Mouse (Mus musculus) heart, postnatal 10 days (tissue): ENCODE results near the gene Nkx3-2. TPM values are rescaled to one million over a fixed set of nuclear protein-coding genes. Genes with fewer than 3 reads are reported as not detected.

Experiments
- DNase-seq, 2 experiments: peaks; one replicate each; pipeline ENCODE4 v3.0.0; 2021
- intact Hi-C: fragments of 180-260 bp; cut with DNase I; formaldehyde crosslinking; loops from one replicate; pipeline ENCODE4 v1.15.1; 2025
- total RNA-seq, 2 experiments: library from RNA; stranded (reverse); gene quantifications; 2 replicates each; pipeline ENCODE4 v1.2.3; 2021

Gene Nkx3-2
- total RNA-seq, 2 experiments from 2014 or later, result not detected

DNA sequence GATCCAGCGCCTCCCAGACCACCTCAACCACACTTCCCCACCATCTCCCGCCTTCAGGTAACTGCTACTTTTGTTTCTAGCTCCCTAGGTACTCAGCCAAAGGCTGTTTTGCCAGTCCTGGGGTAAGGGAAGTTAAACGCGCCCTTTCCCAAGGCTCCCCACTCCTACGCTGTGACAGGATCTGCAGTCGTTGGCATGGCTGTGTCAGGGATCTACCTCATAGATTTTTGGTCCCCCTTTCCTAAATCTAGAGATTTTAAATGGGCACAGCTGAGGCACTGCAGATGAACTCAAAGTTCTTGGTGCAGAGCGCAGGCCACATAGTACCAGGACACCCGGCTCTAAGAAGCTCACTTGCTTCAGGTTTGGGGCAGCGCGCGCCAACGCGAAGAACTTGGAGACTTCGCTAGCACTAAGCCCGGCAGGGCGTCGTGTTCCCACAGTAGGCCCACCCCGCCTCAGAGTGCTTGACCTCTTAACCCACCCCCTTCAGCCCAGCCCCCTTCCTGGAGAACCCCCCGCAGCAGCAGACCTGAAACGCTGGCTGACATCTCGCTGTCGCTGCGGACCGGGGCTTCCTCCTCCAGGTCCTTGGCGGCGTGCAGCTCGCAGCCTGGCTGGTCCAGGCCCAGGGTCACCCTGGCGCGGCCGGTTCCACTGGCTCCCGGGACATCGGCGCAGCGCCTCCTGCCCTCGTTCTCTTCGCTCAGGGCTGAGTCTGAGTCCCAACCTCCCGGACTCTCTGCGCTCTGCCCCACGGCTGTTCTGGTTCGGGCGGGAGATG lies 1.2 kb downstream of the Nkx3-2 start:
- intact Hi-C loops, result no loop called here
- no peak for DNase-seq

GRCm38 (mm10) chr5:41762141-41762946 lies 2.0 kb downstream of the Nkx3-2 start:
- DNase-seq, result no peak
- intact Hi-C loops, result no loop called here

DNA sequence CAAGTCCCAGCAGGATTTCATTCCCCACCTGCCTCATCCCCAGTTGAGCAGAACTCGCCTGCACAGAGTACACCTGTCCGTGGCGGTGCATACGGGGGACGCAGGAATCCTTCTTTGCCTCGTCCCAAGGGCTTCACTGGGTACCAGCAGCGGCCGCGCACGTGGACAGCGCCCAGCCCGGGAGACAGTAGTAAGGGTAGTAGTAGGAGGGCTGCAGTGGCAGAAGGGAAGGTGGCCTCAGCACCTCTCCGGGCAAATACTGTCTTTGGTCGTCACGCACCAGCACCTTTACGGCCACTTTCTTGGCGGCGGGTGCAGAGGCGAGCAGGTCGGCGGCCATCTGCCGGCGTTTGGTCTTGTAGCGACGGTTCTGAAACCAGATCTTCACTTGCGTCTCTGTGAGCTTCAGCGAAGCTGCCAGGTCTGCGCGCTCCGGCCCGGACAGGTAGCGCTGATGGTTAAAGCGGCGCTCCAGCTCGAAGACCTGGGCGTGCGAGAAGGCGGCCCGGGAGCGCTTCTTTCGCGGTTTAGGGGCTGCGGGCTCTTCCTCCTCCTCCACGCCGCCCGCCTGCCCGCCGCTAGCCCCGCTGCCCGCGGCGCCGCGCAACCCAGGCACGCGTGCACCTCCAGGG lies 2.7 kb downstream of the Nkx3-2 start:
- intact Hi-C loops, result no loop called here
- DNase-seq, result no peak

GRCm38 (mm10) chr5:41760831-41761508 lies 3.3 kb downstream of the Nkx3-2 start:
- no peak for DNase-seq
- intact Hi-C loops, result no loop called here

- intact Hi-C loops, result no loop called here
- DNase-seq, result no peak
These were observed 4.2 kb downstream of the Nkx3-2 start for GRCm38 (mm10) chr5:41760071-41760470.

GRCm38 (mm10) chr5:41758671-41759639 lies 5.3 kb downstream of the Nkx3-2 start:
- intact Hi-C loops, result no loop called here
- no peak for DNase-seq

DNA sequence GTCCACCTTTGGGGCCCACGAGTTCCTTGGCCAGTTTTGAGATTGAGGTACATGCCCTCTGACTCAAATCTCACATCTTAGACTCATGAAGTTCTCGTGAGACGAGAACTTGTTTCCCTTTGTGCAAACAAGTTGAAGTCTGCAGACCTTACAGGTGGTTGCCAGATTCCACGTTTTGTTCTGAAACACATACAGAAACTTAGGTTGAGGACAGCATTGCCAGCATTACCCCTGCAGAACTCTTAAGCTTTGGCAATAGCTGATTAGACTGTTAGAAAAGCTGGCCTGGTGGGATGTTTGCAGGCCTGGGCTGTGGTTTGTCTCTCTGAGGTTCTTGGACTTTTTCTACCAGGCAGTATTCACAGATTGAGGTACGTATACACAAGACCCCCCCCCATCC lies 7.0 kb downstream of the Nkx3-2 start:
- no peak for DNase-seq
- intact Hi-C loops, result no loop called here

DNA sequence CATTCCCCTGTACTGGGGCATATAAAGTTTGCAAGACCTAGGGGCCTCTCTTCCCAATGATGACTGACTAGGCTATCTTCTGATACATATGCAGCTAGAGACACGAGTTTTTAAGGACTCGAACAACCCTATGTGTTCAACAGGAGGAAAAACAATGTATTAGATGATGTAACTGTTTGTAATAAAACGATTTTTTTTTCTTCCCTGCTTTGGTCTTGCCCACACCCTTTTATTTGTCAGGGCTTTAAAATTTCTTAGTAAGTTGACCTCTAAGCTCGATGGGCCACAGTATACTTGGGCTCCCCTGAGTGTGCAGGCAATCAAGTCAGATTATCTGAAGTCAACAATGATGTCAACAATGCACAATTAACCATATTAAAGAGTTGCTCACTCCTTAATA lies 7.9 kb downstream of the Nkx3-2 start:
- intact Hi-C loops, result no loop called here
- no peak for DNase-seq

DNA sequence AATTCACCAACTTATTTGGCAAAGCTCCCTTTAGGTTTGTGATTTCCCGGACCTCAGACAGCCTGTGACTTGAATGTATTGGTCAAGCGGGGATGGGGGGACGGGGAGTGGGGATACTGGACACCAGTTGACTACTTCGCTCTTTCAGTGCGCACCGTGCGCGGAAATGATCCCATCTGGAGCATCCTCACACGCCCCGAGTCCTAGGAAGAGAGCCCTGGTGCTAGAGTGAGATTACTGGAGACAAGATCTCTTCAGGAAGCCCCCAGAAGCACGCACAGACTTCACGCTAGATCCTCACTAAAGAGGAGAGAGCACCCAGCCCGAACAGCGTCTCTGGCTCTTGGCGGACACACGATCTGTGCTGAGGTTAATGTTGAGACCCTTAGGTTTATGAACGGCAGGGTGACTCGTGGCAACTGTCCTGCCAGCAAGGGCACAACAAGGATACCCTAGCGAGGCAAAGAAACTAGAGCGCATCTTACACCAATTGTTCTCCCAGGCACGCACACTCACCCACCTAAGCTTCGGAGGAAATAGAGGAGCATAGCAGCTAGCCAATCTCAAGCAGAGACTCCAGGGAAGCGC lies 8.8 kb downstream of the Nkx3-2 start:
- DNase-seq, result no peak
- intact Hi-C loops, result no loop called here

DNA sequence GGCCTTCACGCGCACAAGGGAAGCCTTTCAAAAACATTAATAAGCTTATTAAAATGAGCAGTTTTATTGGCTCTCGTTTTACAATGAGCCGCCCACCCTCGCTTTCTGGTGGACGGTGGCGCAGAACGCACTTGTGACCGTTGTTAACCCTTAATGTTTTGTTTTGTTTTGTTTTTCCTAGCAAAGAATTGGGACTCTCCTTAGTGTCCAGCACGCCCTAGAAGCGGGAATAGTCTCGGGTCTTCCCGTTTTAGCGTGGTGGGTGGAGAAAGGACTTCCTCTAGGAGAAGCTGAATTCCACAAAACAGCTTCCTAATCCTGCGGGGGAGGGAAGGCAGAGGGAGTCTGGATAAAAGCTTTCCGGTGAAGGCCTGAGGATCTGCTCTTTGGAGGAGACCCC lies 9.5 kb downstream of the Nkx3-2 start:
- no peak for DNase-seq
- intact Hi-C loops, result no loop called here

- intact Hi-C loops, result no loop called here
- no peak for DNase-seq
These were observed 10.0 kb downstream of the Nkx3-2 start for GRCm38 (mm10) chr5:41754226-41754775.

DNA sequence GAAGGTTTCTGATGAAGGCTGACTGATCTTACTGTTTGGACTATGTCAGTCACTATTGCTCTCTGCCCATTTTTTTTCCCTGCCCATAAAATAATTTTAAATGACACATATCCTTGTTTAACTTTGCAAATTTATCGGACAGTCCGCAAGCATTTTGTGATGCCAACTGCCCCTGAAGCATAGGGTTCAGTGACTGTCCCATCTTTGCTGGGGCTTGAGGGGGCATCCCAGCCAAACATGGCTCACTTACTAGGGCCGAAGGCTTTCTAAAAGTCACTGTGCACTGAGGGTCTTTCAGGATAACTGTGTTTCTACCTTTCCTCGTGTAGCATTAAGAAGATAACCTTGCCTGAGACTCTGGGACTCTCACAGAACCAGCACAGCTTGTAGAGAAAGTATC lies 11.6 kb downstream of the Nkx3-2 start:
- no peak for DNase-seq
- intact Hi-C loops, result no loop called here

DNA sequence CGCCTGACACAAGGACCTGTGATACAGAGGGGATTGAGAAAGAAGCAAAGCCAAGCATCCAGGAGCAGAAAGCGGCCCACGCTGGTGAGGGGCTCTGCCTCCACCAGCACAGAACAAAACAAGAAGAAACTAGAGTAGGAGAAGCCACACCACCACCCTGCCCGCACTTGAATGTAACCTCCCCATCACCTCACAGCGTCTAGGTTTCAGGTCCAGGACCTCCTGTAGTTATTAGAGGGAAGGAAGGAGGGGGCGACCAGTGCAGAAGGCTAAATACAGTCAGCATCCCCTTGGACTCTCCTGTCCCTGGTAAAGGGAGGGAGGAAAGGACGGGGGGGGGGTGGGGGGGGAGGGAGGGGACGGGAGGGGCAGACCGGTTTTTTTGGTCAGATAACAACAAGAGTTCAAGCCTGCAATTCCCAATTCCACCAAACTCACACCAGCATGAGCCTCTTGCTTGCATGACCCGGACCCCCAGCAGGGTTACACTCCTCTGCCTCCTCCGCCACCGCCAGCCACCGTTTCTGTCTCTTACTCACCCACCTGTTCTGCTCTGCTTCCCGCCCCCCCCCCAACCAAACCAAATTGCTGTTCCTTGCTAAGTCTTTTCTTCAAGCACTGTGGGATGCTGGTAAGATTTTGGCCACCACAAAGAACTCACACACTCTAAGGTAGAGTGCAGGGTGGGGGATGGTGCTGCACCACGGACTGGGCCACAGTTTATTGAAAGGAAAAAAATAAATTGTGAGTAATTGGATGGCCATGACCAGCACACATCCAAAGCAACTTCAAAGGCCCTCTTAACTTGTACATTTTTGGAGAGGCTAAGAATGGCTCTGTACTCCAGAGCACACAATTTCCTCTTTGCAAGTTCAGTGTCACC lies 19.2 kb downstream of the Nkx3-2 start:
- DNase-seq, result no peak
- intact Hi-C loops, result no loop called here

DNA sequence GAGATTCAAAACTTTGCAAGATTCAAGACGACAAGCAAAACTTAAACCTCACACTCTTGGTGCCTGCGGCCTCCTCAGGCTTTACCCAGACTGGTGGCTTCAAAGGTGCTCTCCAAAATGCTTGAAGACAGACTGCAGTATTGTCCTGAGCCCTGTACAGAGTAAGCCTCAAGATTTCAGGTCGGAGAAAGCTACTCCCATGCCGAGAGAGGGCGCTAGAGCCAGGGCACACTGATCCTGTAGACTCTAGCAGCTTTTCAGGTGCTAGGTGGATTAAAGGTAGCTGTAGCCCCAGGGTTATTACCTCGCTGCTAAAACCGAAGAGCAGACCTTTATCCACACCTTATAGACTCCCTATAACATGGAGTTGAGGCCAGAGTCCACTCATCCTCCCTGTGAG lies 20.1 kb downstream of the Nkx3-2 start:
- intact Hi-C loops, result no loop called here
- no peak for DNase-seq

DNA sequence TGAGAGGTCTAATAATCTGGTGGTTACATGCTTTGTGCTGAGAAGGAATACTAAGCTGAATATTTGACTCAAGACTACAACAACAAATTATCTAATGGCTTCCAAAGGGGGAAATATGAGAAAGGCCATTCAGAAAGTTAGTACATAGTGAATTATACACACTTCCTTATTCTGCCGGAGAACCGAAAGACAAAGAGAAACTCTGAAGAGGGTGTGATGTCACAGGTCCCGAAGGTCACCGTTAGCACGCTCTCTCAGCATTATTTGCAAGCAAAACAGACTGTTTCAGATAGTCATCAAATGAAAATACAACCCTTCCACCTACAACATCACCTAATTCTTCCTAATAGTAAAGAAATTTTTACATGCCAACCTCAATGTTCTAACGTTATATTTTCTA lies 25.5 kb downstream of the Nkx3-2 start:
- intact Hi-C loops, result no loop called here
- DNase-seq, result no peak

DNA sequence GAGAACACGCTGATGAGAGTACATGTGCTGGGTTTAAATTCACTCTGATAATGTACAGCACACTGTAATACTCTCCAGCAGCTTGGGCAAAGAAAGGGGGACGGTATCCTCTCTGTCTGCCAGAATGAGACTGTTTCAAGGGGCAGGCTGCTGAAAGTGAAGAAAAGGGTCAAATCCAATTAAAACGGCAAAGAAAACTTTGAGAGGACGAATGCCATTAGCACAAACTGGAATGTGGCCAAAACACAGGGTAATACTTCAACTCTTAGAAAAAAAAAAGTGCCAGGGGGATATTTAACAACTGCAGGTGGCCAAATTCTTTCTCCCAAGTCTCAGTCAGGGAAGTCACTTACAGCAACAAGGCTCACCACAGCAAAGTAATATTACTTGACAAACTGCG lies 27.3 kb downstream of the Nkx3-2 start:
- DNase-seq, result no peak
- intact Hi-C loops, result no loop called here

DNA sequence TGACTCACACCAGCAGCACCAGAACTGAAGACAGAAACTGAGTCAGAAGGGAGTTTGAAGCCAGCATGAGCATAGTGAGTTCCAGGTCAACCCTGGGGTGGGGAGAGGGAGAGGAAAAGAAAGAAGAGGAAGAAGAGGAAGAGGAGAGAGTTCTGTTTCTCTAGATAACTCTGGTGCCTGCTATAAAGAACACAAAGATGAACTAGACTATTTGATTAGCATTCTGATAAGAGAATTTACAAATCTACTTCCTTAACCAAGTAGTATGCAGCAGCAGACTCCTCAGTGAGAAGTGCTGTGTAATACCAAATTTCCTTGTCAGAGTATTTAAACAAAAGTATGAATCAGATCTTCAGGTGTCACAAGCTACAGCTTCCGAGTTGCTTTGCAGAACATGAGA lies 37.3 kb downstream of the Nkx3-2 start:
- intact Hi-C loops, result no loop called here
- DNase-seq, result no peak

DNA sequence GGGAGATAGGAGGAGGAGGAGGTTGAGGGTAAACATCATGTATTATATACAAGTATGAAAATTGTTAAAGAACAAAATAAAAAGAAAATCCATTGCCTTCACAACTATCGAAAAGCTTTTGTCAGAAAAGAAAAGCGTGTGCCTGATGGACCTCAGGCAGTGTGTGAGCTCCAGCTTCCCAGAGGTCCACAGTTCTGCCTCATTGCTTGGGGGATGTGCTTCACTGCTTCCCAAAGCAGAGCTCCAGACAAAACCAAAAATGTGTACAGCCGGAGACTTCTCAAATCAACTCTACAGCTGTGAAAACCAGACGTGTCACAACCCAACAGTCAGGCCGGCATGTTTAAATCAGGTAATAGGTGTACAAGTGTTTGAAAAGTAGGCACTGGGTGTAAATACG lies 38.7 kb downstream of the Nkx3-2 start:
- DNase-seq, result no peak
- intact Hi-C loops, result no loop called here
